Mouse (Mus musculus) urinary bladder, adult 2 months (tissue): ENCODE measurements around the gene Taar2. TPM values are rescaled to one million over a fixed set of nuclear protein-coding genes. Genes with fewer than 3 reads are reported as not detected.

Experiments
- DNase-seq: peaks from one replicate; pipeline ENCODE4 v3.0.0; 2022; ENCODE audit warnings: low spot score
- polyA plus RNA-seq: library from polyadenylated mRNA; depleted of rRNA; stranded (reverse); fragments of >200 nt; gene quantifications from 2 replicates; pipeline ENCODE4 v1.2.3, GENCODE M21; 2012; rRNA removed

The Taar2 gene
- not detected in 2 replicates for polyA plus RNA-seq

DNA sequence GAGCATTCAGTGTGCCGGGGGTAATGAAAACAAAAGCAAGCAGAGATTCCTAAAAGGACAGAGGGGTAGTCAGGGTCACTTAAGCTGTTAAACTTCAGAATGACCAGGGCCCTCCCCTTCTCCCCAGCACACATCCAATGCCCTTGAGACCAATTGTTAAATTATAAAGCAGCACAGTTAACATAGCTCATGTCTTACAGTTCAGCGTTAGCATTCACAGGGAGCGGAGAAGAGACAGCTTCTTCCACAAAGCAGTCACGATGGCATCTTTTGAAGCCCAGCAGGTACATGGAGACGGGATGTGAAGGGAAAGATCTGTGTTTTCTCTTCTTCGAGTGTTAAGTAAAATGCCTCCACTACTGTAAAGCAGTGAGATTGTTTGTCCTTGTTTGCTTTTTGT lies at the start of gene Taar2:
Gene Taar2, plus strand, starts transcription at position 261 of the 400 bp plus-strand sequence.
- no peak for DNase-seq

DNA sequence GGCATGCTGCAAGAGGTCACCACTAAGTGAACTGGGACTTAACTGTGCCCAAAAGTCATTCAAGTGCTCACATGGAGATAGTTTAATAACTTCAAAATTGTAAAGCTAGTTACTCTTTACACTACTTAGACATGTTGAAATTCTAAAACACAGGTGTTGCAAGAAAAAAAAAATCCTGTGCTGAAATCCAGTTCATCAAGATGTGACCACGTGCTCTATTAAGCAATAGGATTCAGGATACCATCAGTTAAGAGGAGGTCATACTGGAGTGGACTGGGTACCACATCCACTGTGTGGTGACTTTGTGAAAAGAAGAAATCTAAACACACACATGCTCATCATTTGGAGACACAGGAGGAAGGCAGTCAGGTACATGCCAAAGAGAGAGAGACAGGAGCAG lies 45.4 kb upstream of the Taar2 start:
- no peak for DNase-seq

DNA sequence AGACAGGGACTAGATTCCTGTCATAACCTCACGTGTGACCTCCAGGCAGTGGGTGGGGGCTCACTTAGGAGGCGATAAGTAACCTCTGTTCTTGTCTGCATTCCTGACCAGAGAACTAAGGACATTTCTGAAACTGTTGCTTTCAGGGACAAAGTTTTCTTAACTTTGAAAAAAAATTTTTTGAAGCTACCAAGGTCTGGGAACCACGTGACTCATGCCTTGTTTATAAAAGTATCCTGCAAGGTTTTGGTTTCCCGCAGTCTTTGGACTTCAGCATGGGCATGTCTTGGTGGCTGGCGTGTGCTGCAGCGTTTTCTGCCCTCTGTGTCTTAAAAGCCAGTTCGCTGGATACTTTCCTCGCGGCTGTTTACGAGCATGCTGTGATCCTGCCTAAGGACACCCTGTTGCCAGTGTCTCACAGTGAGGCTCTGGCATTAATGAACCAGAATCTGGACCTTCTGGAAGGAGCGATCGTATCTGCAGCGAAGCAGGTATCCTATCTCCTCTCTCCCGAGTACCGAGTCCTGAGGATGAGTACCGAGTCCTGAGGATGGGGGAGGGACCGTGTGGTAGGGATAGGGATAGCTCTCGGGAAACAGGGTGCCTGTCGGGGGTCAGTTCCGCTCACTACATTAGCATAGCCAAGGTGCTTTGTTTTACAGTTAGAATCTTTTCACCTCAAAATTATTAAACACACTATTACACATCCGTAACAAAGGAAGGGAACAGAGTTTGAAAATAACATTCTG lies 43.6 kb upstream of the Taar2 start, which contains the start of gene Vnn1:
Gene Vnn1, plus strand, starts transcription at position 88 of the 749 bp plus-strand sequence.
- no peak for DNase-seq

DNA sequence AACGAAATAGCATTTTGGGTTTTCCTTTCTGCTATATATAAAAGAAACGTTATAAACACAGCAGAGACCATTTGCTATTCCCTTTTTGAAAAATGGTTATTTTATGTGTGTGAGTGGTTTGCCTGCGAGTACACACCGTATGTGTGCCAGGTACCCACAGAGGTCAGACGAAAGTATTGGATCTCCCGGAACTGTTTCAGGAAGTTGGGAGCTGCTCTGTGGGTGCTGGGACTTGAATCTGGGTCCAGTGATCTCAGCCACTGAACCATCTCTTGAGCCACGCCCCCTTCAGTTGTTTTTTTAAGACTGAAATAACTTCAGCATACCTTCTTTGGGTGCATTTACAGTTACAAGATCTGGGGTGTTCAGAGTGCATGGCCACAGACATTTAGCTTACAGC lies 43.0 kb upstream of the Taar2 start:
- no peak for DNase-seq

DNA sequence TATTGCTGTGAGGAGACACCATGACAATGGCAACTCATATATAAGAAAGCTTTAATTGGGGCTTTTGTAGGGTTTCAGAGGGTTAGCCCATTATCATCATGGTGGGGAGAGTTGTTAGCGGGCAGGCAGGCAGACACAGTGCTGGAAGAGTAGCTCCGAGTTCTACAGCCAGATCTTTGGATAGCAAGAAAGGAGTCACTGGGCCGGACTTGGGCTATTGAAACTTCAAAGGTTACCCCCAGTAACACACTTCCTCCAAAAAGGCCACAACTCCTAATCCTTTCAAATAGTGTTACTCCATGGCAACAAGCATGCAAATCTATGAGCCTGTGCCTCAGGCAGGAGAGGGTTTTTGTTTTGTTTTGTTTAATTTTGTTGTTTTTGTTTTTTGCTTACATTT lies 37.3 kb upstream of the Taar2 start:
- DNase-seq: no peak

DNA sequence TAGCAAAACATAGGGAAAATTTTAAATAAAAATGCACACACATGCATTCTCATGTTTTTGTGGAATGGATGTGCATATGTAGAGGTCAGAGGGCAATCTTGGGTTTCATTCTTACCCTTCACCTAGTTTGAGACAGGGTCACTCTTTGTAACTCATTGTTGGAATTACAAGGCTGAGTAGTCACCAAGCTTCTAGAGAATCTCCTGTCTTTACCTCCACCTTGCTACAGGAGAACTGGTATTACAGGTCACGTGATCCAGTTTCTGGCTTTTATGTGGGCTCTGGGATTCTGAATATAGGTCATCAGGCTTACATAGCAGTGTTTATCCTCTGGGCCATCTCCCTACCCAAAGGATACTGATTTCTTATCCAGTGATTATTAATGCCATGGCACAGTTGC lies 32.7 kb upstream of the Taar2 start:
- DNase-seq: no peak

DNA sequence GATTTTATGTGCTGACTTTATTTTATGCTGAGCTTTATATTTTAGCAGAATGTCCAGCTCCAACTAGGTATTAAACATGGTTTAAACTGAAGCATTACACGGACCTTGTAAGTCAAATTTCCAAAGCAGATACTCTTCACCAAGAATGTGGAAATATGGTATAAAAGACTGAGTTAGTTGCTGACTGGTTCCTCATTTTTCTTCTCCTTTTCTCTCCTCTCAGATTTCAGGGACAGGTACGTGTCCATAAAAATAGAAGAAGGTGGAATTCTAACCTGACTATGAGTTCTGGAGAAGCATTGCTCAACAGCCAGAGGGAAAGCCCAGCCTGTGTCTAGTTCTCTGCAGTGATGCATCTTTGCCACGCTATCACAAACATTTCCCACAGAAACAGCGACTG lies 18.3 kb upstream of the Taar2 start, which contains the start of gene Taar1:
Gene Taar1, plus strand, starts transcription at position 301 of the 400 bp plus-strand sequence.
- DNase-seq: no peak

DNA sequence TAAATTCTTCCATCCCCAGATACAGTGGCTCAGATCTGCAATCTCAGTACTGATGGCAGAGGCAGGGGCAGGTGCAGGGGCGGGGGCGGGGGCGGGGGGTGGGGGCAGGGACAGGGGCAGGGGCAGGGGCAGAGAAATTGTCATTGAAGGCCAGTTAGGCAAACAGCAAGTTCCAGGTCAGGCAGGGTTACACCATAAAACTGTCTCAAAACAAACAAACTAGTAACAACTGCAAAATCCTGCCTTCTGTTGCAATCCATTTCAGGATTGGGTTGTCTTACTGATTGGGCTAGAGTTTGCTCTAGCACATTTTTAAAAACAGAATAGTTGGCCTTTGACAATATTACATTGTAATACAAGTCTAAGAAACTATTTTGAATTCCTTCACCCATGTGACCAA lies 15.9 kb upstream of the Taar2 start:
- DNase-seq: no peak

DNA sequence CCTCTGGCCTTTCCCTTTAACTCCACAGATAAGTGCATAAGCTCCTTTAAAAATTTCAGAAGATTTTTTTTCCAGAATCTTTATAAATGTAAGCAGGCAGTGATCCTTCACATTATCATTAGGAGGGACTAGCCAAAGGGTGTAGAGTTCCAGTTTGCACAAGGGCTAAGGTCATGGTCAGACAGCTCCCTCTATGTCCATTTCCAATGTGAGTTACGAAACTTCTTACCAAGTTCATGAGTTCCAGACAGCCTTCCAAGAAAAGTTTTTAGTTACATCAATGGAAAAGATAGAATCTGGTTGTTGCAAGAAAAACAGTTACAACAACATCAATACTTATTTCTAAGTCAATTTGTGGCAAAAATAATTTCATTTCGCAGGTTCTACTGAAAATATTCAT lies 14.4 kb upstream of the Taar2 start:
- no peak for DNase-seq

DNA sequence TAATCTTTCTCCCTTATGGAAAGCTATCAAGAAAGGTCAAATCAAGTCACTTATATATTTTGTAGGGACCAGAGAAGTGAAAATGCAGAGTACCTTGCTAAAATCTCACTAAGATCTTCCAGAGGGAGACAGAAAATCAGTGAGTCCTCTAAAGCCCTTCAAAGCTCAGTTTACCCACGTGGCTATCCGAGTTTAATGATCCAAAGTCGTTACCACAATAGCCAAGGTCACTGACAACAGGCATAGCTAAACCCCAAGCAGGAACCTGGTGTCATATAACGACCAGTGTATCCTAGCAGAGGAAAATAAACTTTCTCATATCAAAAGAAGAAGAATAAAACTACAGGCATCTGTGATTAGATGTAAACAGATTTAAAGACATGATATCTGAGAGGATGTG lies 759 bp upstream of the Taar2 start:
- no peak for DNase-seq

DNA sequence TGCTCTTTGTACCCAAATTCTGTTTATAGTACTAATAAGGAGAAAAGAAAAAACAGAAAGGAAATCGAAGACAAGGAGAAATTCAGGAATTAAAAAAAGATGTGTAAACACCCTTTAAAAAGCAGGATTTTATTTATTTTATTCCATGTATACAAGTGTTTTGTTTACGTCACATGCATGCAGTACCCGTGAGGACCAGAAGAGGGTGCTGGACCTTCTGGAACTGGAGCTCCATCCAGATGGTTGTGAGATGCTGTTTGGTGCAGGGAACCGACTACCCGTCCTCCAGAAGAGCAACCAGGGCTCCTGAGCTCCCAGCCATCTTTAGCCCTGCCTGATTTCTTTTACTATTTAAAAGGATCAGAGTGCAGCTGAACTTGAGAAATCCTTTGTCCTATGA lies 4.1 kb downstream of the Taar2 start:
- no peak for DNase-seq

DNA sequence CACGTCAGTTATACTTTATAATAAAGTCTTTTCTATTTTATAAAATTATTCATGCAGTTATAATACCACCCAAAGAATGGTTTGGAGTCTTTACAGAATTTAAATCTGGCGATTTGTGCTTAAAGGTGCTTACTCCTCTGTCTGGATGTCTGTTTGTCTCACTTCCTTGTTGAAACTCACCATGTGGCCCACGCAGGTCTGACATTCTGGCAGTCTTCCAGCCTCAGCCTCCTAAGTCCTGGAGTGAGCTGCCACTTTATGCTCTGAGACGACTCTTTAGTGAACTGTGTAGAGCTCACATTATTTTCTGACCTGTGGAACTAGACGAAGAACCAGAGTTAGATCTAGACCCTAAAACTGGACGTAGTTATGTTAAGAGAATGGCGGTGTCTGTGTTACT lies 9.7 kb downstream of the Taar2 start:
- DNase-seq: no peak

DNA sequence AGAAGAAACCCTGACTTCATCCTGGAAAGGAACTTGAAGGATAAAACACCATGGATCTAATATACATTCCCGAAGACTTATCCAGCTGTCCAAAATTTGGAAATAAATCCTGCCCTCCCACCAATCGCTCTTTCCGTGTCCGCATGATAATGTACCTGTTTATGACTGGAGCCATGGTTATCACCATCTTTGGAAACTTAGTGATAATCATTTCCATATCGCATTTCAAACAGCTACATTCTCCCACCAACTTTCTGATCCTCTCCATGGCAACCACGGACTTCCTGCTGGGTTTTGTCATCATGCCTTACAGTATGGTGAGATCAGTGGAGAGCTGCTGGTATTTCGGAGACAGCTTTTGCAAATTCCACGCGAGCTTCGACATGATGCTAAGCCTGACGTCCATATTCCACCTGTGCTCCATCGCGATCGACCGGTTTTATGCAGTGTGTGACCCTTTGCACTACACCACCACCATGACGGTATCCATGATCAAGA lies 11.2 kb downstream of the Taar2 start, which contains the start of gene Taar3:
Gene Taar3, plus strand, starts transcription at position 51 of the 498 bp plus-strand sequence.
- no peak for DNase-seq

DNA sequence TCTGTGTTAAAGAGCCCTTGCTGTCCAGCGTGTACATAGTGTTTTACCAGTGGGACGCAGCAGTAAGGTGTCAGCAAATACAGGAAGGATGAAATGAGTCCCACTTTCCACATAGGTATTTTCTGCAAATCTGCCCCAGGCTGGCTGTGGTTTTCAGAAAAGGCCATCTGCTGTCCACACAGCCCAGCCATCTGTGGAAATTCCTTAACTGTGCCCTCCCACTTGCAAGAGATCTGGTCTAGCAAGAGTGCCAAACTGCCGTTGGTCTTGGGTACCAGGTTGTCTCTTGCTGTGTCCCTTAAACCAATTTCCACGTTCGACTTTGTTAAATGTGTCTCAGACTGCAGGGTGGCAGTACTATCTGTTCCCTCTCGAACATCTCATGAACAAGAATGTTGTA lies 13.3 kb downstream of the Taar2 start:
- no peak for DNase-seq

DNA sequence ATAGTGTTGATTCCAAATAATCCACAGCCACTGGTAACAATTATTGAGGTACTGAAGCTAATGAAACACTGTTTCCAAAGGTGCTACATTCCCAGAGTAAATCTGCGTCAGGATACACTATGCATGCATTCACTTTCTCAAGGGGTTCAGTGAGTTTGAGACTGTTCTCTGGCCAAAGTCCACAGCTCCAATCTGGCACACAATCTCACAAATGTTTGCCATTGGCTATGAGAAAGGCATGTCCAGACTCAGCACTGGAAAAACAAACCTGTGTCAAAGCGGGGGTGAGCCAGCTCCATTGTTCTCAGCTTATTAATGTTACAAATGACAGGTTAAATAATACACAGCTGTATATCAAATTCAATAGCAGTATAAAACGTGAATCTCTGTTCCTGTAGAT lies 20.7 kb downstream of the Taar2 start:
- no peak for DNase-seq

DNA sequence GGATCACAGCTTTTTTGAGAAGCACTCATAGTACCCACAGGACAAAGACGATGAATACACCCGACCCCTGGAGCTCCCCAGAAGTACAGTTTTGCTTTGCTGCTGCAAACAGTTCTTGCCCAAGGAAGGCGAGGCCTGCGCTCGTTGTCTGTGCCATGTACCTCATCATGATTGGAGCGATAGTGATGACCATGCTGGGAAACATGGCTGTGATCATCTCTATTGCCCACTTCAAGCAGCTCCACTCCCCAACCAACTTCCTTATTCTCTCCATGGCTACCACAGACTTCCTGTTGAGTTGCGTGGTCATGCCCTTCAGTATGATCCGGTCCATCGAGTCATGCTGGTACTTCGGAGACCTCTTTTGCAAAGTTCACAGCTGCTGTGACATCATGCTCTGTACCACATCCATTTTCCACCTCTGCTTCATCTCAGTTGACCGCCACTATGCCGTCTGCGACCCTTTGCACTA lies 22.1 kb downstream of the Taar2 start, which contains the start of gene Taar4:
Gene Taar4, plus strand, starts transcription at position 51 of the 472 bp plus-strand sequence.
- no peak for DNase-seq

DNA sequence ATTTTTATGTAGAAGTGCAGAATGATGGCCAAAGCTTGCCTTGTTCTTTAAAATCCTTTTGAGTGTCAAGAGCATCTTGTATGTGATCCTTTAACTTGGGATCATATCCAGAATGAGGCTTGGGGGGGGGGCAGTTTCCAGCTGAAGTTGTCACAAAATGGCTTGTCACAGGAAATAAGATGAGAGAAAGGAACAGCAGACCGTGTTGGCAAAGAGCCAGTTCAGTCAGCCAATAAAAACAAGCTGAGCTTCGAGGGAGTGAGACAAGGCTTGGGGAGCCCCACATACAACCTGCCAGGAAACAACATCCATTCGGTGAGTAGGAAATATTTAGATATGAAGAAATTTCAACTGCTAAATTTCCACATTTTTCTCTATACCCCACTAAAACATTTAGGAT lies 25.1 kb downstream of the Taar2 start:
- DNase-seq: no peak

DNA sequence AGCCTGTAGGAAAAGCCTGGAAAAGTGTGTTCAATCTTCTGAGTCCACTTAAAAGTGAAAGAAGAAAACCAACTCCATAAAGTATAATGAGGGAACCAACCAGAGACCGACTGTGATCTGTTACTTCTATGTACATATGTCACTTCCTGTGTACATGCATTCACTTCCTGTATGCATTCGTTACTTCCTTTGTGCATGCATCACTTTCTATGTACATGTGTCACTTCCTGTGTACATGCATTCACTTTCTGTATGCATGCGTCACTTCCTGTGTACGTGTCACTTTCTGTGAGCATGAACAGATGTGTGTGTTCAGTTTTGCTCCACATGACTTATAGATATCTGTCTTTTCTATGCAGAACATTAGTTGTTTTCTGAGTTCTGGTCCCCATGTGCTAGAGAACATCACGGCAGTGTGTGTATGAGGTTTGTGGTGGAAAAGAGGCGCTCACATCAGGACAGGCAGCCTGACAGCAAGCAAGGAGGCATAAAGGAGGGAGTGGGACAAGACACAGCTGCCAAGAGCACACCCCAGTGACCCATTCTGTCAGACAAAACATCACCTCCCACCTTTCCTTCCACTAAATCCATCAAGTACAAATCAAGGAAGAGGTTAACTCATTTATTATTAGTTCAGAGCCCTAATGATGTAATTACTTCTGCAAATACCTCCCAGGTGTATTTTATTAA lies 26.7 kb downstream of the Taar2 start:
- no peak for DNase-seq

DNA sequence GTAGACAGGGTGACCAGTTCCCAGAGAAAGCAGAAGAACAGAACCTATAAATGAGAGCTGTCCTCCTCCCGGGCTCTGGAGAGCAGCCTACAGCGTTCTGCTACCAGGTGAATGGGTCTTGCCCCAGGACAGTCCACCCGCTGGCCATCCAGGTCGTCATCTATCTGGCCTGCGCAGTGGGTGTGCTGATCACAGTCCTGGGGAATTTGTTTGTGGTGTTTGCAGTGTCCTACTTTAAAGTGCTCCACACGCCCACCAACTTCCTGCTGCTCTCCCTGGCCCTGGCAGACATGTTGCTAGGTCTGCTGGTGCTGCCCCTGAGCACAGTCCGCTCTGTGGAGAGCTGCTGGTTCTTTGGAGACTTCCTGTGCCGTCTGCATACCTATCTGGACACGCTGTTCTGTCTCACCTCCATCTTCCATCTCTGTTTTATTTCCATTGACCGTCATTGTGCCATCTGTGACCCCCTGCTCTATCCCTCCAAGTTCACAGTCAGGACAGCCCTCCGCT lies 32.3 kb downstream of the Taar2 start, which contains the start of gene Taar5:
Gene Taar5, plus strand, starts transcription at position 51 of the 510 bp plus-strand sequence.
- no peak for DNase-seq

DNA sequence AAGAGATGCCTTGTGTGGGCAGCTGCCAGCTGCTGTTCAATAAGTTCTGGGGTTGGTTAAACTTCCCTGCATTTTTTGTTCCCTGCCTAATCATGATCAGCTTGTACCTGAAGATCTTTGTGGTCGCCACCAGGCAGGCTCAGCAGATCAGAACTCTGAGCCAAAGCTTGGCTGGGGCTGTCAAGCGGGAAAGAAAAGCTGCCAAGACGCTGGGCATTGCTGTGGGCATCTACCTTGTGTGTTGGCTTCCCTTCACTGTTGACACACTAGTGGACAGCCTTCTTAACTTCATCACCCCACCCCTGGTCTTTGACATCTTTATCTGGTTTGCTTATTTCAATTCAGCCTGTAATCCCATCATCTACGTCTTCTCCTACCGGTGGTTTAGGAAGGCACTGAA lies 32.9 kb downstream of the Taar2 start:
- DNase-seq: no peak

DNA sequence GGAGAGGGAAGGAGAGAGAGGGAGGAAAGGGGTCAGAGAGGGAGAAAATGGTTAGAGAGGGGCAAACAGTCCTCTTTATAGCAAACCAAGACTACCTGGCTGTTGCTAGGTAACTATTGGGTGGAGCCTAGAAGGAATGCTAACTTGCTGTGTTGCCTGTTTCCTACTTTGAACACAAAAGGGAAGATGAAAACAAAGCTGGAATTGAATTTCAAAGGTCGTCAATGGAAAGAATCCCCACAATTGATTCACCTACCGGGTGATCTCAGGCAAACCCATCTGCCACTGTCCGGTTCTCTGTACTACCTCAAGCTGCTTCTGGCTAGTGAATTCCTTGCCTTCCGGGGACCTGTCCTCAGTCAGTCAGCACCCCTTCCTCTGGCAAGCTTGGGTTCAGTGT lies 39.6 kb downstream of the Taar2 start:
- DNase-seq: no peak

DNA sequence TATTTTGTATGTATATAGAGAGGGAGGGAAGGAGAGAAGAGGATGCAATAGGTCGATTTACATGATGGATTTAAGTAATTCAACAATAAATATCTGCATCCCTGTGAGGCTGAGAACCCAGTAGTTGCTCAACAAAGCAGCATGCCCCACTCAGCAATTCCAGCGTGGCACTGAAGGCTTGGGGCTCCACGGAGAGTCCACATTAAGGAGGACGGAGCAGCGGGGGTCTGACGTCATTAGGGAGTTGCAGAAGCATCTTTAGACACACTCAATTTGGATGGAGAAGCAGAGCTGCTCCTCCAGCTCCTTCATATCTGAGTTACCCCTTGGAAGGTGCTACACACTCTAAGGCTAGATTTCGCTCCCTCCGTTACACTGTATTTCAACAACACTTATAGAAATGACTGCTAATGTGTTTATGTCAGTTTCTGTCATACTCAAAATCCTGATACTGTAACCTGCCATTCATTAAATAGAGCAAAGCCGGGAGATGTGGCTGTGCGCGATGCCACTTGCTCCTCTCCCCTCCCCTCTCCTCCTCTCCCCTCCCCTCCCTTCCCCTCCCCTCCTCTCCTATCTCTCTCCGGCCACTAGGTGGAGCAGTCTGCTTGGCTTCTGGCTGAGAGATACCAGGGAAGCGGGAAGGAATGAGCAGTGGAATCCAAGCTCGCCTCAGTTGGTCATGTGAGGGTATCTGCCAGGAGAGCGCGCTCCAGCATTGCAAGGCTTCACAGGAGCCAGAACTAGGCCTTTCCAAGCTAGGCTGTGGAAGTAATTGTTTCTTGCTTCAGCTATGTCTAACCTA lies 40.7 kb downstream of the Taar2 start:
- peak; percentile 48 for DNase-seq
